Mouse (Mus musculus) erythroblast, adult 5-6 weeks (primary cell): Measurements from ENCODE around the gene Gramd1b. TPM values are rescaled to one million over a fixed set of nuclear protein-coding genes. Genes with fewer than 3 reads are reported as not detected.
"Not testable (repeated sequence)": the region's sequence is repeated elsewhere in the genome, so short reads cannot be mapped to it uniquely, and the experiment has no call there.

Experiments
- ATAC-seq: replicated peaks from 2 replicates; pipeline ENCODE4 v1.8.0; 2016; ENCODE audit warnings: moderate number of reproducible peaks, mild to moderate bottlenecking, moderate TSS enrichment, inconsistent platforms; ENCODE audit not compliant: poor library complexity, low FRiP score, severe bottlenecking
- total RNA-seq, 2 experiments: library from RNA; stranded (forward) in 1 of 2; stranded (reverse) in 1 of 2; fragments of 150-400 nt in 1 of 2; fragments of 200-764, 138-1000 nt in 1 of 2; gene quantifications; 2 replicates each; pipeline versions ENCODE4 v1.2.3 to v1.2.4; 2015 to 2017; ENCODE audit warnings: low replicate concordance in 2 of 2

The Gramd1b gene
- total RNA-seq, 2 experiments from 2014 or later, result 5.5 to 22.1 TPM

- ATAC-seq, result no peak
These were observed 9.0 kb downstream of the Gramd1b start for GRCm38 (mm10) chr9:40522156-40522555.

- ATAC-seq, result no peak
These were observed 10.1 kb downstream of the Gramd1b start for GRCm38 (mm10) chr9:40521097-40521496.

GRCm38 (mm10) chr9:40519294-40519693 is 11.9 kb downstream of the Gramd1b start:
- ATAC-seq, result no peak

GRCm38 (mm10) chr9:40511970-40512369 is 19.2 kb downstream of the Gramd1b start:
- ATAC-seq, result no peak

- ATAC-seq, result no peak
These were observed 21.7 kb downstream of the Gramd1b start for GRCm38 (mm10) chr9:40509479-40509878.

GRCm38 (mm10) chr9:40506576-40506975 is 24.6 kb downstream of the Gramd1b start:
- no peak for ATAC-seq

- no peak for ATAC-seq
These were observed 25.5 kb downstream of the Gramd1b start for GRCm38 (mm10) chr9:40505471-40506312.

GRCm38 (mm10) chr9:40504886-40505285 is 26.3 kb downstream of the Gramd1b start:
- no peak for ATAC-seq

- no peak for ATAC-seq
These were observed 30.5 kb downstream of the Gramd1b start for GRCm38 (mm10) chr9:40500691-40501090.

- not testable (repeated sequence) for ATAC-seq
These were observed 48.7 kb downstream of the Gramd1b start for GRCm38 (mm10) chr9:40482351-40483084.

- no peak for ATAC-seq
These were observed 49.9 kb downstream of the Gramd1b start for GRCm38 (mm10) chr9:40481271-40481670.

- peak; percentile 60; the same call in 1 of the 2 replicates for ATAC-seq
These were observed 51.9 kb downstream of the Gramd1b start for GRCm38 (mm10) chr9:40479333-40479732.

GRCm38 (mm10) chr9:40478146-40478900 is 52.9 kb downstream of the Gramd1b start:
- ATAC-seq, result no peak

- no peak for ATAC-seq
These were observed 53.6 kb downstream of the Gramd1b start for GRCm38 (mm10) chr9:40477611-40478010.

- no peak for ATAC-seq
These were observed 55.1 kb downstream of the Gramd1b start for GRCm38 (mm10) chr9:40476098-40476497.

GRCm38 (mm10) chr9:40472961-40473510 is 58.1 kb downstream of the Gramd1b start:
- no peak for ATAC-seq

GRCm38 (mm10) chr9:40469403-40470137 is 61.6 kb downstream of the Gramd1b start:
- ATAC-seq, result no peak

GRCm38 (mm10) chr9:40466782-40467181 is 64.4 kb downstream of the Gramd1b start:
- no peak for ATAC-seq

- no peak for ATAC-seq
These were observed 65.6 kb downstream of the Gramd1b start for GRCm38 (mm10) chr9:40465596-40465995.
